Mouse (Mus musculus): ENCODE data around the gene Zbtb46. TPM values are rescaled to one million over a fixed set of nuclear protein-coding genes. Genes with fewer than 3 reads are reported as not detected.
"Not testable (repeated sequence)": the region's sequence is repeated elsewhere in the genome, so short reads cannot be mapped to it uniquely, and the experiment has no call there.

Zbtb46 gene
- 4.4 and 4.6 TPM in 2 replicates for polyA plus RNA-seq (2012; rRNA removed)

GRCm38 (mm10) chr2:181459153-181459672 lies at the start of gene Zbtb46:
Gene Zbtb46, minus strand, starts transcription at chr2:181459426.
- peak; percentile 84 for DNase-seq (ENCODE audit: low spot score)

- no peak for DNase-seq (ENCODE audit: low spot score)
Measured at GRCm38 (mm10) chr2:181498644-181499043, 39.4 kb upstream of the Zbtb46 start.

GRCm38 (mm10) chr2:181497548-181497875 lies 38.3 kb upstream of the Zbtb46 start:
- peak; percentile 35 for DNase-seq (ENCODE audit: low spot score)

- peak; percentile 68 for DNase-seq (ENCODE audit: low spot score)
Measured at GRCm38 (mm10) chr2:181496831-181497547, 37.8 kb upstream of the Zbtb46 start, which contains the start of gene Tpd52l2. Gene Tpd52l2, plus strand, starts transcription at chr2:181497142.

- DNase-seq (ENCODE audit: low spot score): peak; percentile 32
Measured at GRCm38 (mm10) chr2:181496281-181496680, 37.1 kb upstream of the Zbtb46 start.

GRCm38 (mm10) chr2:181495845-181496244 lies 36.6 kb upstream of the Zbtb46 start:
- not testable (repeated sequence) for DNase-seq (ENCODE audit: low spot score)

GRCm38 (mm10) chr2:181494266-181494945 lies 35.2 kb upstream of the Zbtb46 start:
- no peak for DNase-seq (ENCODE audit: low spot score)

GRCm38 (mm10) chr2:181493156-181493927 lies 34.1 kb upstream of the Zbtb46 start, which contains the start of gene Abhd16b:
Gene Abhd16b, plus strand, starts transcription at chr2:181493206.
- DNase-seq (ENCODE audit: low spot score): no peak

- DNase-seq (ENCODE audit: low spot score): no peak
Measured at GRCm38 (mm10) chr2:181492206-181492605, 33.0 kb upstream of the Zbtb46 start.

GRCm38 (mm10) chr2:181491432-181492205 lies 32.4 kb upstream of the Zbtb46 start:
- DNase-seq (ENCODE audit: low spot score): no peak

GRCm38 (mm10) chr2:181487338-181488277 lies 28.4 kb upstream of the Zbtb46 start:
- no peak for DNase-seq (ENCODE audit: low spot score)

- DNase-seq (ENCODE audit: low spot score): no peak
Measured at GRCm38 (mm10) chr2:181485741-181486140, 26.5 kb upstream of the Zbtb46 start.

- DNase-seq (ENCODE audit: low spot score): no peak
Measured at GRCm38 (mm10) chr2:181484456-181485233, 25.4 kb upstream of the Zbtb46 start.

GRCm38 (mm10) chr2:181483562-181484318 lies 24.5 kb upstream of the Zbtb46 start:
- DNase-seq (ENCODE audit: low spot score): no peak

GRCm38 (mm10) chr2:181483120-181483519 lies 23.9 kb upstream of the Zbtb46 start:
- no peak for DNase-seq (ENCODE audit: low spot score)

- no peak for DNase-seq (ENCODE audit: low spot score)
Measured at GRCm38 (mm10) chr2:181472256-181472827, 13.1 kb upstream of the Zbtb46 start.

GRCm38 (mm10) chr2:181471246-181471645 lies 12.0 kb upstream of the Zbtb46 start:
- DNase-seq (ENCODE audit: low spot score): no peak

GRCm38 (mm10) chr2:181470285-181470684 lies 11.1 kb upstream of the Zbtb46 start:
- DNase-seq (ENCODE audit: low spot score): no peak

All from urinary bladder, adult 2 months (tissue).